Mouse (Mus musculus): ENCODE results near the gene Egln2.
A peak's percentile ranks its signal among the peaks of the same experiment; 100 is the strongest.

Gene Egln2

DNA sequence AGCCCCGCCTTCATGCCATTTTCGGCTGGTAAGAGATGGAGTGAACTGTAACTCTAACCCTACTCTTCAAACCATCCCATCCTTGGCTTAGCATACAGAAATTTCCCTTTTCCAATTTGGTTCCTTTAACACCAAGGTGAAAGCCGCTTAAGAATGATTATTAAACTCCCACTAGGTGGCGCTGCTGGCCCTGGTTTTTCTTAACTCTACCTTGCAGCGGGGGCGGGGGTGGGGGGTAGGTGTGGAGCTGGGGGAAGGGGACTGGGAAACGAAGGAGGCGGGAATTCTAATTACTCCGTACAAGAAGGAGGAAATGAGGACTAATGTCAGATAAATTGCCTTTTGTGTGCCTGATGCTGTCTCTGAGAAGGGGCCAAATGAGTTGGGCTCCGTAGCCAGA lies 34.0 kb downstream of the Egln2 start:
- DNase-seq (ENCODE audit: low spot score in 2 of 2): peak in 1 of 2 experiments; percentile 60

GRCm38 (mm10) chr7:27131387-27131786 lies 35.2 kb downstream of the Egln2 start:
- no peak for DNase-seq (ENCODE audit: low spot score in 2 of 2)

GRCm38 (mm10) chr7:27130521-27131370 lies 35.9 kb downstream of the Egln2 start:
- DNase-seq (ENCODE audit: low spot score in 2 of 2): no peak

DNA sequence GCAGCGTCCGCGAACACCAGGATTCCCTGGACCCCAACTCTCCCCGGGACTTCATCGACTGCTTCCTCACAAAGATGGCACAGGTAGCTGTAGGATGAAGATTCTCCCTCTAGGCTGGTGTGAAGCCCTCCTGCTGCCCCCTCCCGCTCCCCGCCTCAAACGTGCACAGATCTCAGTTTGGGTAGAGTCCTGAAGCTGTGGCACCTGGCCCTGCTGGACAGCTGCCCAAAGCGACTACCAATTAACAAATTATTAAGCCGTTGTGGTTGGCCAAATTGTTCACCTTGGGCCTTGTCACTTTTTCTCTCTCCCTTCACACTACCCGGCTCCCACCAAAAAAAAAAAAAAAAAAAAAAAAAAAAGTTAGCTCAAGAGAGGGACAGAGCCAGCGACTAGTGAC lies 36.8 kb downstream of the Egln2 start:
- no peak for DNase-seq (ENCODE audit: low spot score in 2 of 2)

DNA sequence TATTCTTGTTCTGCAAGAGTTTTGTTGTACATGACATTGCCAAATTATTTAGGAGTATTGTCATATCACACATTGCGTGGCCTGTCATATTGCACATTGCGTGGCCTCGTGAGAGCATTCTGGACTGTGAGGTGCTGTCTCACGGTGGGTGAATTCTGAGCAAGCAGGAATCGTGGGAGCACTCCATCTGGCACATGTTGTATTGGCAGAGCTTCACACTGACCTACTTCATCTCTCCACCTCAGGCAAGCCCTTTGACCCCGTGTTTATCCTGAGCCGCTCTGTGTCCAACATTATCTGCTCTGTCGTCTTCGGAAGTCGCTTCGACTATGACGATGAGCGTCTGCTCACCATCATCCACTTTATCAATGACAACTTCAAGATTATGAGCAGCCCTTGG lies 37.7 kb downstream of the Egln2 start:
- no peak for DNase-seq (ENCODE audit: low spot score in 2 of 2)

GRCm38 (mm10) chr7:27128162-27128561 lies 38.4 kb downstream of the Egln2 start:
- peak in 1 of 2 experiments; percentile 25 for DNase-seq (ENCODE audit: low spot score in 2 of 2)

- DNase-seq (ENCODE audit: low spot score in 2 of 2): no peak
Observed at GRCm38 (mm10) chr7:27124969-27125368, 41.6 kb downstream of the Egln2 start.

DNA sequence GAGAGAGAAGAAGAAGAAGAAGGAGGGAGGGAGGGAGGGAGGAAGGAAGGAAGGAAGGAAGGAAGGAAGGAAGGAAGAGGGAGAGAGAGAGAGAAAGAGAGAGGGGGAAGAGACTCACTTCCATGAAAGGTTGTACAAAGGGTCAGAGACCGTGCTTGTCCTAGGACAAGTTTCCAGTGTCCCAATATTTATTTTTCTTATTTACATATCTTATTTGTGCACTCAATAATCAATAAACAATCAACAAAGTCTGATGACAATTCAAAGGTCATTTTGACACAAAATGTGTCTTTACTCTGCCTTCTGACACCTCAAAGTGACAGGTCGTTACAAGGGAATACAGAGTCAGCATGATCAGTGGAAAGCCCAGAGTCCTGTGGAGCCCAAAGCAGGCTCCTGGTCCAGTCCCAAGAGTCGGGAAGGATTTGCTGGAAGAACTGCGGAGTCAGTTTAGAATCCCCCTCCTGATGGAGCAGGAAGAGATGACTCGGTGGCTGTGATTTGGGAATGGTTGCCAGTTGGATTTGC lies 42.2 kb downstream of the Egln2 start:
- no peak for DNase-seq (ENCODE audit: low spot score in 2 of 2)

GRCm38 (mm10) chr7:27119676-27120075 lies 46.9 kb downstream of the Egln2 start, which contains the start of gene Cyp2f2:
Cyp2f2 (plus strand) TSS chr7:27119909.
- no peak for DNase-seq (ENCODE audit: low spot score in 2 of 2)

DNA sequence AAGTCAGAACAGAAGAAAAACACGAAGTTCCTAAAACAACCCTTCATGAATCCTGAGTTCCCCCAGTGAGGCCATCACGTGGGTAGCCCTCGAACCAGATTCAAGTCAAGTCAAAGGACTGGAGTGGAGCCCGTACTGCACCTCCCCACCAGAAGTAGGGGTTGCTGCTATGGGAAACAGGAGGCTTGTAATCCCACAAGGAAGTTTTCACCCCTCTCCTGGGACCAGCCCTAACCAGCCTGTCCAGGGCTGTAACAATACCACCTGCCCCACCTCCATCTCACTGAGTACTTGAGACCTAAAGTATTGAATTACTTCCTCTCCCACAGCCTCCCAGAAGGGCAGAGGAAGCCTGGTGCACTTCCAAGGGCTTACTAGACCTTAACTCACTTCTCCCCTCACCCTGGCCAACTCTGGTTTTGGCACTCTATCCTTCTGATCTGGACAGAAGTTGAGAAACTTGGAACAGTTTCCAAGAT lies 48.5 kb downstream of the Egln2 start:
- DNase-seq (ENCODE audit: low spot score in 2 of 2): no peak

DNA sequence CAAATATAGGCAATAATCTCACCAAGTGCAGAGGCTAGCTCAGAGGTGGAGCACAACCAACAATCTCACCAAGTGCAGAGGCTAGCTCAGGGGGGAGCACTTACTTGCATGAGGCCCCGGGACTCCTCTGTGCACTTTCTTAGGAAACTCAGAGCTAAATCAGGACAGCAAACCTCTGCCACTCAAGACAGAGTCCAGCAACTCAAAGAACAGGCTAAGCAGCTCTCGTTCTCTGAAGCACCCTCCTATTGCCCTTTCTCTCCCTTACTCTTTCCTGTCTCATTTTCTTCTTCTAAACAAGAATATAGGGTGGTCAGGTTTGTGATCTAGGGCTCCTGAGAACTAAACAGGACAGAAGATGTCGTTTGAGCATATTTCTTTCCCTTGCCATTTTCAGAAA lies 54.6 kb downstream of the Egln2 start:
- DNase-seq (ENCODE audit: low spot score in 2 of 2): no peak

GRCm38 (mm10) chr7:27111038-27111437 lies 55.6 kb downstream of the Egln2 start:
- DNase-seq (ENCODE audit: low spot score in 2 of 2): no peak

DNA sequence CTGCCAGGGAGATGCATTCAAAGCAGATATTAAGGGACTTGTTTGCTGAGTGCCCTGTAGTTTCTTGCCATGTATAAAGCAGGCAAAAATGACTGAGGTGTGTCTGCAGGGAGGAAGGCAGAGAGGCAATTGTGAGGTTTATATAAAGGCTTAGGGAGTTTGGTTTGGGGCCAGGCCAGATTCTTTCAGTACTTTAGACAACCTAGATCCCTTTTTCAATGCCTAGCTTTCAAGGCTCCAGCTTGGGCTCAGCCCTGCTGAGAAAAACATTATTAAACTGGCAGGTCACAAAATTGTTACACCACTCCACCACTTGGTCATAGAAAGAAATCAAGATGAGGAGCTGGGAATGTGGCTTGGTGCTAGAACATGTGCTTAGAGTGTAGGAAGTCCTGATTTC lies 56.3 kb downstream of the Egln2 start:
- DNase-seq (ENCODE audit: low spot score in 2 of 2): no peak

All from spleen, postnatal 10 days (tissue).